Mouse (Mus musculus): ENCODE measurements around the gene Sos1.

DNA sequence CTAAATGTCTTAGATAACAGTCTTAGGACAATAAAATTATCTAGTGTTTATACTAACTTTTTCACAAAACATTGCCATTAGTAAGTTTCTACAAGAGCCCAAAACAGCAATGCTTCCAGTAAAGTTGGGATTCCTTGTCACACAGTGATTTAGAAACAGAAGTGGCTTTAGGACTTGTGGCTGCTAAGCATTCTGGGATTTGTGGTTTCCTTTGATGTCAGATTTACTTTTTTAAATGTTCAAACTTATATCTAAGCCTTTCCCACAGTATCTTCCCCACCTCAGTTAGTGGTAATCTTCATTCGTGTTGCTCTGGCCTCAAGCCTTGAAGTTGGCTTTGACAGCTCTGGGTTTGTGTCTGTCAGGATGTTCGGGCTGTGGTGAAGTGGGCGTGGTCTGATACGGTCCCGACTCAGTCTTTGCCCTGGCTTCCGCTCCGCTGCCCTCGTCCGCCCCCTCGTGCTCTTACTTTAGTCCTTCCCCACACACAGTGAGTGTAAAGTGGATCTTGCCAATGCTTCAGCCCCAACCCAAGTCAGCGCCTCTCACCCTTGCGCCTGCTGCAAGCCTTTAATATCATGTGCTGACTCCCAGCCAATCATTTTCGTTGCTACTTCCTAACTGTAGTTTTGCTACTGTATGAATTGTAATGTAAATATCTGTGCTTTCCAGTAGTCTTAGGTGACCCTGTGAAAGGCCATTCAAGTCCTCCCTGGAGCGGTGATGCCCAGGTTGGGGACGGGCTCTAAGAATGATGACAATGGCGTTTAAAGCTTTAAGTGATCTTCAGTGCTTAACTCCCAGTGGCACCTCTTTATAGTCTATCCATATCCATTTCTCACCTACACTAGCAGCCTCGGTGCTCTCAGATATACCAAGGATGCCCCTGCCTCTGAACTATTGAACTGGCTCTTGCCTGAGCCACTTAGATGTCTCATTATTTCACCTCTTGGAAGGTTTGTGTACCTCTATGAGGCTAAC lies 88.5 kb downstream of the Sos1 start:
- TF ChIP-seq CTCF (IDR thresholded peaks at IDR 0.05; ENCODE audit: control insufficient read depth, insufficient read depth, insufficient read length) (no peak), USF1 (IDR thresholded peaks at IDR 0.05; ENCODE audit: low read depth) (no peak), FOSL1 (IDR thresholded peaks at IDR 0.05; ENCODE audit: insufficient read depth, low read length, poor library complexity, severe bottlenecking) (no peak), MYOG (IDR thresholded peaks at IDR 0.05; ENCODE audit: control insufficient read depth, extremely low read depth, insufficient read length) (no peak)
